Mouse (Mus musculus) frontal cortex, adult 2 months (tissue): ENCODE measurements at regions not wholly inside any gene's neighbourhood (a gene's known extent, or its start where the extent isn't known, plus 50 kb on each side); places are given as distances from the start of the nearest gene placed in this dataset.

Experiments used
- DNase-seq, 2 experiments: peaks; one replicate each; pipeline ENCODE4 v3.0.0; 2022; ENCODE audit warnings: low spot score in 1 of 2; ENCODE audit errors: extremely low spot score in 1 of 2

- no peak for DNase-seq
Measured at GRCm38 (mm10) chr17:43214038-43214437, 56.1 kb upstream of the Adgrf1 start.

GRCm38 (mm10) chr17:43219636-43220035 is 50.5 kb upstream of the Adgrf1 start:
- DNase-seq = no peak
